Mouse (Mus musculus): ENCODE results near the gene Exoc8. TPM values are rescaled to one million over a fixed set of nuclear protein-coding genes. Genes with fewer than 3 reads are reported as not detected.

Gene Exoc8
- total RNA-seq, 2 experiments from 2014 or later: 6.9 to 7.4 TPM

- peak; percentile 51 for DNase-seq (ENCODE audit: low spot score)
Measured at GRCm38 (mm10) chr8:124859466-124859865, 38.0 kb downstream of the Exoc8 start.

- no peak for DNase-seq (ENCODE audit: low spot score)
Measured at GRCm38 (mm10) chr8:124853511-124853910, 44.0 kb downstream of the Exoc8 start.

GRCm38 (mm10) chr8:124845573-124845972 is 51.9 kb downstream of the Exoc8 start:
- no peak for DNase-seq (ENCODE audit: low spot score)

- DNase-seq (ENCODE audit: low spot score): peak; percentile 53
Measured at GRCm38 (mm10) chr8:124845131-124845530, 52.4 kb downstream of the Exoc8 start.

Other genes starting within 250 kb of the Exoc8 start
- gene 2310022B05Rik, start 234.3 kb downstream of the Exoc8 start, total RNA-seq (2021): 10 to 100 TPM; 10.0 to 15.7 TPM
- 10 to 100 TPM; 17.1 to 20.6 TPM for gene Ttc13, start 175.7 kb downstream of the Exoc8 start, total RNA-seq (2021)
- gene Arv1, start 175.6 kb downstream of the Exoc8 start, total RNA-seq (2021): 1 to 10 TPM; 2.6 to 3.1 TPM
- gene Fam89a, start 145.9 kb downstream of the Exoc8 start, total RNA-seq (2021): 1 to 10 TPM in 1 of 2 experiments, under 1 TPM in 1; 0.62 to 1.5 TPM
- under 1 TPM; 0.05 to 0.21 TPM for gene Trim67, start 104.6 kb downstream of the Exoc8 start, total RNA-seq (2021)
- gene Gnpat, start 34.7 kb downstream of the Exoc8 start, total RNA-seq (2021): 100 to 1,000 TPM; 138 to 151 TPM
- gene 2810004N23Rik, start 34.6 kb downstream of the Exoc8 start, total RNA-seq (2021): 10 to 100 TPM; 32.1 to 33.6 TPM
- 1 to 10 TPM; 5.5 to 5.9 TPM for gene Sprtn, start 181 bp upstream of the Exoc8 start, total RNA-seq (2021)
- gene Egln1, start 51.6 kb upstream of the Exoc8 start, total RNA-seq (2021): 100 to 1,000 TPM; 155 to 180 TPM
- gene Tsnax, start 115.3 kb upstream of the Exoc8 start, total RNA-seq (2021): 10 to 100 TPM; 71.4 to 86.4 TPM
- gene Disc1, start 156.5 kb upstream of the Exoc8 start, total RNA-seq (2021): under 1 TPM; 0.71 to 0.85 TPM